Mouse (Mus musculus): Measurements from ENCODE around the gene Inha.

Inha gene

GRCm38 (mm10) chr1:75521321-75522031 lies 14.6 kb downstream of the Inha start, which contains the start of gene Stk11ip:
Gene Stk11ip, plus strand, starts transcription at chr1:75521529.
- peak; percentile 94 for DNase-seq (ENCODE audit: low spot score)

- DNase-seq (ENCODE audit: low spot score) = no peak
Measured at GRCm38 (mm10) chr1:75524679-75525078, 17.8 kb downstream of the Inha start.

GRCm38 (mm10) chr1:75530546-75530945 lies 23.7 kb downstream of the Inha start:
- DNase-seq (ENCODE audit: low spot score) = no peak

GRCm38 (mm10) chr1:75532280-75533172 lies 25.6 kb downstream of the Inha start:
- no peak for DNase-seq (ENCODE audit: low spot score)

GRCm38 (mm10) chr1:75533325-75534252 lies 26.7 kb downstream of the Inha start:
- DNase-seq (ENCODE audit: low spot score) = no peak

GRCm38 (mm10) chr1:75537587-75537986 lies 30.7 kb downstream of the Inha start:
- no peak for DNase-seq (ENCODE audit: low spot score)

- no peak for DNase-seq (ENCODE audit: low spot score)
Measured at GRCm38 (mm10) chr1:75538597-75539190, 31.8 kb downstream of the Inha start.

GRCm38 (mm10) chr1:75541496-75541895 lies 34.6 kb downstream of the Inha start:
- DNase-seq (ENCODE audit: low spot score) = no peak

GRCm38 (mm10) chr1:75544351-75544750 lies 37.5 kb downstream of the Inha start:
- DNase-seq (ENCODE audit: low spot score) = no peak

GRCm38 (mm10) chr1:75545965-75546956 lies 39.4 kb downstream of the Inha start, which contains the start of gene Slc4a3:
Gene Slc4a3, plus strand, starts transcription at chr1:75546266.
- DNase-seq (ENCODE audit: low spot score) = no peak

GRCm38 (mm10) chr1:75547351-75547750 lies 40.5 kb downstream of the Inha start:
- no peak for DNase-seq (ENCODE audit: low spot score)

- no peak for DNase-seq (ENCODE audit: low spot score)
Measured at GRCm38 (mm10) chr1:75548083-75548482, 41.2 kb downstream of the Inha start.

- no peak for DNase-seq (ENCODE audit: low spot score)
Measured at GRCm38 (mm10) chr1:75548871-75549270, 42.0 kb downstream of the Inha start.

- DNase-seq (ENCODE audit: low spot score) = no peak
Measured at GRCm38 (mm10) chr1:75549289-75550279, 42.7 kb downstream of the Inha start.

GRCm38 (mm10) chr1:75550586-75550985 lies 43.7 kb downstream of the Inha start:
- DNase-seq (ENCODE audit: low spot score) = no peak

GRCm38 (mm10) chr1:75555680-75556079 lies 48.8 kb downstream of the Inha start:
- DNase-seq (ENCODE audit: low spot score) = no peak

GRCm38 (mm10) chr1:75556143-75556781 lies 49.4 kb downstream of the Inha start:
- no peak for DNase-seq (ENCODE audit: low spot score)

- DNase-seq (ENCODE audit: low spot score) = no peak
Measured at GRCm38 (mm10) chr1:75557041-75557440, 50.2 kb downstream of the Inha start.

Measured in c-Kit-positive CD71-positive TER-119-positive erythroid progenitor cells, embryonic 14.5 days (primary cell).